Mouse (Mus musculus): ENCODE measurements at regions not wholly inside any gene's neighbourhood (a gene's known extent, or its start where the extent isn't known, plus 50 kb on each side); places are given as distances from the start of the nearest gene placed in this dataset.
A peak's percentile ranks its signal among the peaks of the same experiment; 100 is the strongest.

GRCm38 (mm10) chr3:58138726-58139585 is 275.6 kb upstream of the Tsc22d2 start:
- peak; percentile 55 to 87 for DNase-seq (ENCODE audit: inconsistent age in 2 of 2, low spot score in 1 of 2)

DNA sequence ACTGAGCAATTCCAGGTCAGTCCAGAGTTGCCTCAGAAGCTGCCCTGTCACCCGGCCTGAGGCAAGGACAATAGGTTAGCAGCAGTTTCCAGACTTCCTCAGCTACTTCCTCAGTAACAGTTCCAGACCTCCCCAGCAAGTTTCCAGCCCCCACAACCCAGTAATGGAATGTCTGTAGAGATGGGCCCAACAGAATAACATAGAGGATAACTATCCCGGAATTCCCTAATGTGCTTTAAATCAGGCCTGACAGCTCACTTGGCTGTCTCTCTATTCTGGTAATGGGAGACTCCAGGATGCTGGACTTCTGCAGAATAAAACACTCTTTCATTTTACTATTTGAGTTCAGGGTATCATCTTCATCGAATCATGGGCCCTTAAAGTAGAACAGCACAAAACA is 268.4 kb upstream of the Tsc22d2 start:
- no peak for DNase-seq (ENCODE audit: inconsistent age in 2 of 2, low spot score in 1 of 2)

DNA sequence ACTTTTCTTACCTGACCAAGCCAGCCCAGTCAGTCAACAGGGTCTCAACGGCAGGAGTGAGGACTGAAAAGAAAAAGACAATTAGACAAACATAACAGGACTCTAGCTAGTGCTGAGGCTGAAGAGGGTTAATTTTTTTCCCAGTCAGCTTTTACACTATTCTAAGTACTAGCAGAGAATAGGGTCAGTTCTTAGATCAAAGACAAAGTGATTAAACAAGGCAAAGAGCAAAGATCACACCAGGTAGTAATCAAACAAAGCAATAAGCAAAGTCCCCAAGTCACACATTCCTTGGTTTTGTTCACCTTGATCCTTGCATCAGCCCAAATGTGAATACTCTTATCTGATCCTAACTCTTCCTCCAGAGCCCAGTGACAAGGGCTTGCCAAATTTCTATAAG is 267.8 kb upstream of the Tsc22d2 start:
- no peak for DNase-seq (ENCODE audit: inconsistent age in 2 of 2, low spot score in 1 of 2)

DNA sequence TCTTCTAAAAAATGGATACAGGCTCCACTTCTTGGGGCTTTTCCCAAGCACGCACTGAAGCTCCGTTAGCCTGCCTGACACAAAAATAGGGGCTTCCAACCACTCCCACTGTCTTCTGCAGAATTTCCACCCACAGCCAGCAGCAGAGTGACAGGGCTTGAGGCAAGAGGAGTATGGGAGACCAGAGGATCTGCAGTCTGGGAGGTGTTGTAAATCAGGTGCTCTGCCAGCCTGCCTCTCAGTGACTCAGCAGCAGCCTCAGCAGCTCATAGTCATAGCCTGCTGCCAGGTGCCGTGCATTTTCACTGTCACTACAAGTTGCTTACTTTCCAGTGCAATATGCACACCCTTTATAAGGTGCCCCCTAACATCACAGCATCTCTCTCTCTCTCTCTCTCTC is 261.4 kb upstream of the Tsc22d2 start:
- no peak for DNase-seq (ENCODE audit: inconsistent age in 2 of 2, low spot score in 1 of 2)

DNA sequence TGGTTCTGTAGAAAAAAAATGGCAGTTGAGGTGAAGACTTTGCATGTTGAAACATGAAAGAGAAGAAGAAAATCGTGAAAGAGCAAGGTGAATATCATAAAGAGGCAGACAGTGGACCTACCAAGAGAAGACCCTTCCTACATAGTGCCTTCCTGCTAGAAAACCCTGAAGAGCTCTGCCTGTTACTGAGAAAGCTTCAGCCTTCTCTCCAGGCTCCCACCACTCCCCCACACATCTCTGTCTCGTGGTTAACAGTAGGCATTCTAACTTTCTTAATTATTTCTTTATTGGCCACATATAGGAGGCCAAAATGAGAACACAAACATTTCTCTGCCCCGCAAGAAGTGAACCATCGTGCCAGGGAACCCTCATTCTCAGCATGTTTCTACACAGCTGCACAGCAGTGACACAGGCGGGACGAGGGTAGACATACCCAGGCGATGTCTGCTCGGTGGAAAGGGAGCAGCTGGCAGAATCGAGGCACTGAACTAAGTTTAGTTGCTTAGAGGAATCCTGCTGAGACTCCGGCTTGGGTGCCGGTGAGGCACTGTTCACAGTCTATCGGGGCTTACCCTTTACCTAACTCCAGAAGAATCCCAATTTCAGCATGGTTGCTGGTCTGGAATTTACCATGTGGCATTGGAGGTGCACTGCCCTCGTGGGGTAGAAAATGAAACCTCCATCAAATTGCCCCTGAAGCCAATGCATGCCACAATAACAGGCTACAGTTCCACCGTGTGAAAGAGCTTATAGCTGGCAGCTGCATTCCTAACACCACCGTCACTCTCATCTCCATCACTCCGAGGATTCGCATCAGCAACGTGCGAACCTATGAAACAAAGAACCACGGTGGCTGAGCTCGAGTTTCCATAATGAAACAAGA is 260.4 kb upstream of the Tsc22d2 start:
- DNase-seq (ENCODE audit: inconsistent age in 2 of 2, low spot score in 1 of 2), result no peak

DNA sequence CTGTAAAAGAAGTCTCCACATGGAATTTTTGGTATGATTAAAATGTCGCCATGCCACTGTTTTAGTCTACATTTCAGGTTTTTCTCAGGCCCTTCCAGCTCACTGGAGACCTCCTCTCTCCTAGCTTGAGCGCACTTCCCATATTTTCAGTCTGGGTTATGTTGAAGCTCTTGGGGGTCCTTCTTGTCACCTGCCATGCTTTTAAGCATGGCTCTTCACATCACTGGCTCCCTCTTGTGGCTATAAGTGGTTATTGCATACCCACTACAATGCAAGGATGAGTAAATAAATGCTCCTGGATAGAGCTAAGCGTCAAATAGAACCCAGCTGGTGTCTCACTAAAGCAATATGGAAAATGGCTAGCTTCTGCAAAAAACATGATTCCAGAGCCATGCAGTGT is 255.1 kb upstream of the Tsc22d2 start:
- DNase-seq (ENCODE audit: inconsistent age in 2 of 2, low spot score in 1 of 2), result peak in 1 of 2 experiments; percentile 76

GRCm38 (mm10) chr3:58162238-58162637 is 252.3 kb upstream of the Tsc22d2 start:
- DNase-seq (ENCODE audit: inconsistent age in 2 of 2, low spot score in 1 of 2), result peak; percentile 68 to 88

- peak; percentile 81 to 95 for DNase-seq (ENCODE audit: inconsistent age in 2 of 2, low spot score in 1 of 2)
Measured at GRCm38 (mm10) chr3:58163806-58164205, 250.7 kb upstream of the Tsc22d2 start.

DNA sequence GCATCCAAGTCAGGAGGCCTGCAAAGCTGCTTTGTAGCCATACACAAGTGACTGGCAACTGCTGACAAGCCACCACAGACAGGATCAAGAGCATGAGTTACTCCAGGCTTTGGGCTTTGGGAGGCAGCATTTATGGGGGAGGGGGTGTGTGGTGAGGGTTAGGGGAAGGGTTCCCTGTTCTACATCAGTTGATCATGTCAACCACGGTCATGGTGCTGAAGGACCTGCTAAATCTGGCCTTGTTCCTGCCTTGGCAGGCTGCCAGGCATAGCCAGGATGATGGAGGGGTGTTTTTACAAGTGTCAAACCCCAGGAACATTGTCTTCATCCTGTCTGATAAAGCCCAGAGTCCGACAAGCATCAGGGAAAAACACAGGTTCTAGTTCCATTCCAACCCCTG is 247.9 kb upstream of the Tsc22d2 start:
- peak; percentile 62 to 78 for DNase-seq (ENCODE audit: inconsistent age in 2 of 2, low spot score in 1 of 2)

DNA sequence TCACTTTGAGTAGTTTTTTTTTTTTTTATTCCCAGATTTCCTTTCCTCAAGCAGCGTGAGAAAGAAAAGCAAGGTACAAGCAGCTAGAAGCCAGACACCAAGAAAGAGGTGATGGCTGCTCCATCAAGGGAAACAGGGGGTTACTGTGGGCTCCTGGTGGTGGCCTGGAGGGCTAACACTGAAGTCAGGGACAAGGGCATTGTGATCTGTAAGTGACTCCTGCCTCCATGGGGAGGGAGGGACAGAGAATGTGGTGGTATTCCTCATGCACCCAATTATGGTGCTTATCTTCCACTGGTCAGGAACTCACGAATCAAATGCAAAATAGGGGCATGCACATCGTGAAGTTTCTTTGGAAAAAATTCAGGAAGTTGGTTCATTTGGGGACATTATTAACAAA is 247.4 kb upstream of the Tsc22d2 start:
- no peak for DNase-seq (ENCODE audit: inconsistent age in 2 of 2, low spot score in 1 of 2)

GRCm38 (mm10) chr3:58167761-58168290 is 246.7 kb upstream of the Tsc22d2 start:
- peak in 1 of 2 experiments; percentile 47 for DNase-seq (ENCODE audit: inconsistent age in 2 of 2, low spot score in 1 of 2)

DNA sequence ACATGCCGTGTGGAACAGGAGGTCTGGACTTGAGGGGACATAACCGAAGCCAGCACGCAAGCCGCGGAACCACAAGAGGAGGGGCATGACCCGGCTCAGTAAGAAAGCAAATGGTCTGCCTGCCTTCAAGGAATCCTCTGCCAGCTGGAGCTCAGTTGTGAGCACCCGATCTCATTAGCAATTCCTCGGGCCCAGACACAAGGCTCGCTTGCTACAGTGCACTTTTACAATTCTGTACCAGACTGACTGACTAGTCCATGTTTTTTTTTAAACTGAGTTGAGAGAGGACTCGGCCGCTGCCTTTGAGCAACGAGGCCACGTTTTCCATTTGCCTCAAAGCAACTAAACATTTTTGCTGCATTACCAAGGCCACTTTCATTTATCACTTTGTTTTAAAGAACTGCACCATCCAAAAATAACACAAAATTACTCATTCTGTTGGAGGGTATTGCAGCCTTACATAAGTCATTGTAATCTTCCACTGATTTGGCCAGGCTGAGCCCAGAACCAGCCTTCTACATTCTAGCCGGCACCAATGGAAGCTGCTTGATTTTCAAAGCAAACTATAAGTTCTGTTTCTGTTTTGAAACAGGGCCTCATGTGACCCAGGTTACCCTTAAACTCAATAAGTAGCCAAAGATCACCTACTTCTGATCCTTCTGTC is 245.9 kb upstream of the Tsc22d2 start:
- peak; percentile 75 to 92 for DNase-seq (ENCODE audit: inconsistent age in 2 of 2, low spot score in 1 of 2)

- no peak for DNase-seq (ENCODE audit: inconsistent age in 2 of 2, low spot score in 1 of 2)
Measured at GRCm38 (mm10) chr3:58169786-58170185, 244.7 kb upstream of the Tsc22d2 start.

DNA sequence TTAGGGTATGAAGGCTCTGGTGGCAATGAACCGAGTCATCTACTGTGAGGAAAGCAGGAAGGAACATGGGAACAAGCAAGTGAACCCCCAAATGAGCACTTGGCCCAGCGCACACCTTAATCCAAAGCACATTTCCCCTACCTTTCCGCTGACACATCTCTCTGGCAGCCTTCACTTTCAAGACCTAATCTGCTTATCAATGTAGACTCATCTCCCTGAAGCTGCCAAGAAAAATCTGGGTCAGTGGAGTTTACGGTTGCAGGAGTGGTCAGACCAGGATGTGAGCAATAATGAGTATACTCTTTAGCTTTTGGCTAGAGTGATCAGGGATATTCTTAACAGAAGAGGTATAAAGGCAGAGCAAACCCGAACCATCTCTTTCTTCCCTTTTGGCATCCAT is 242.4 kb upstream of the Tsc22d2 start:
- peak; percentile 58 to 81 for DNase-seq (ENCODE audit: inconsistent age in 2 of 2, low spot score in 1 of 2)

GRCm38 (mm10) chr3:58173821-58174220 is 240.7 kb upstream of the Tsc22d2 start:
- DNase-seq (ENCODE audit: inconsistent age in 2 of 2, low spot score in 1 of 2), result no peak

DNA sequence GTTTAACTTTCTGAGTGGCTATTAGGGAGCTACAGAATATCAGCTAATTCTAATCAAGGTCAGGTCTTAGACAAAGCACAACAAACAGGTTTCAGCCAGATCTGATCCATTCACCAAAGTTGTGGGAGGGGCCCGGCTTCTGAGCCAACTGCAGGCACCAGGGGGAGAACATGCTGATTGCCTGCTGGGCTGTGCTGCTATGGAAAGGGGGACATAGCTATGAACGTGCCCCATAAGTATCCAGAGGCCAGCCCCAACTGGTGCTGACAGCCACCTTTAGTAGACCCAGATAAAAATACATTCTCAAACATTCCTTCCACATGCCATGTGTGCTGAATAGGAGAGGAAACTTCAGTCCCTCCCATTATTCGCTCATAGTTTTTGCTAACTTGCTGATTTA is 232.8 kb upstream of the Tsc22d2 start:
- DNase-seq (ENCODE audit: inconsistent age in 2 of 2, low spot score in 1 of 2), result no peak

- DNase-seq (ENCODE audit: inconsistent age in 2 of 2, low spot score in 1 of 2), result no peak
Measured at GRCm38 (mm10) chr3:58182299-58182698, 232.2 kb upstream of the Tsc22d2 start.

GRCm38 (mm10) chr3:58183279-58183678 is 231.2 kb upstream of the Tsc22d2 start:
- no peak for DNase-seq (ENCODE audit: inconsistent age in 2 of 2, low spot score in 1 of 2)

DNA sequence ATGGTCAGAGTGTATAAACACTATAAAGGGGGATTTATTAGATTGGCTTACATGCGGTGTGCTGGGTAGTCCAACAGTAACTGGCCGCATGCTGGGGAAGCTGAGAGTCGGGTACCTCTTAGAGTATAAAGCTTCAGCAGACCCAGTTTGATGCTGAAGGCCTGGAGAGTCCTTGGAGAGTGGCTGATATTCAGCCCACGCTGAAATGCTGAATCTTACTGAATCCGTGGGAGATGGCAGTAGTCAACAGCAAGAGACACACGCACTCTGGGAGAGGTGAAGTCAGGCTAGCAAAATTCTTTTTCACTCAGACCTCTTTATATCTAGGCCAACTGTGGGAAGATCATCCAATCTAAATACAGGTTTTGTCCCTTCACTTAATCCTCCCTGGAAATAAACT is 214.1 kb upstream of the Tsc22d2 start:
- DNase-seq (ENCODE audit: inconsistent age in 2 of 2, low spot score in 1 of 2), result no peak

DNA sequence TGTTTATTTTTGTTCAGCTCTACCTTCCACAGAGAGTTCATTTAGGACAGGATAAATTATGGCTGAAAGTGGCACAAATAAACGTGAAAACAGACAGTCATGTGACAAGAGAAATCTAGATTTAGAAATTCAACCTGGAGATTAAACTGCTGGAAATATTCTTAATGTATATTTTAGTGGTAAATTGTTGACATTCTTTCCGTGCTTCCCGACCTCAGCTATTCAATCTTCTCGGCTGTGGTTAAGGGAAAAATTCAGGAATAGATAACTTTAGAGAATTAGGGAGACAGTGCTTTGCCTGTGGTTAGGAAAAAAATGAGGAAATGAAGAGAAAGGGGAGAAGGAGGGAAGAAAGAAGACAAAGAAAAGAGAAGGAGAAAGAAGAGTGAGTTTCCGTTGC is 211.7 kb upstream of the Tsc22d2 start:
- DNase-seq (ENCODE audit: inconsistent age in 2 of 2, low spot score in 1 of 2), result no peak

DNA sequence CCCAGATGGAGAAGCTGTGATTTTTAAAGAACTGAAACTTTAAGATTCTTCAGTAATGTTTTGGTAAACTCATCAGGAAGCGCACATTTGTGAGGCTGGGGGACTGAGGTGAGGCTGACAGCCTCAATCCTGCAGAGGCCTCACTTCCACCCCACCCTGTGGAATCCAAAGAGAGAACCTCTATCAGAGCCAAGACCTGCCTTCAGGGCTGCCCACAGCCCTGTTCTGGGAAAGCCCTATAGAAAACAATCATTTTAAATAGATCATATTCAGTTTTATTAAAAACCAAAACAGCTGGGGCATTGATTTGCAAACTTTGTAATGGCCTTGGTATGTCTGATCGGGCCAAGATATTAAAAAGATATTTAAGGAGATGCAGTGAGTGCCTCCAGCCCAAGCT is 210.7 kb upstream of the Tsc22d2 start:
- DNase-seq (ENCODE audit: inconsistent age in 2 of 2, low spot score in 1 of 2), result no peak
